Mouse (Mus musculus) kidney, adult 8-10 months (tissue): Measurements from ENCODE around the gene Fis1.
"Not testable (repeated sequence)": the region's sequence is repeated elsewhere in the genome, so short reads cannot be mapped to it uniquely, and the experiment has no call there.

Experiments used
- DNase-seq, 2 experiments: peaks; one replicate each; pipeline ENCODE4 v3.0.0; 2022

Fis1 gene

GRCm38 (mm10) chr5:136940845-136941560, 12.1 kb upstream of the Fis1 start:
- DNase-seq, result no peak

GRCm38 (mm10) chr5:136942781-136943180, 10.3 kb upstream of the Fis1 start:
- DNase-seq, result no peak

DNA sequence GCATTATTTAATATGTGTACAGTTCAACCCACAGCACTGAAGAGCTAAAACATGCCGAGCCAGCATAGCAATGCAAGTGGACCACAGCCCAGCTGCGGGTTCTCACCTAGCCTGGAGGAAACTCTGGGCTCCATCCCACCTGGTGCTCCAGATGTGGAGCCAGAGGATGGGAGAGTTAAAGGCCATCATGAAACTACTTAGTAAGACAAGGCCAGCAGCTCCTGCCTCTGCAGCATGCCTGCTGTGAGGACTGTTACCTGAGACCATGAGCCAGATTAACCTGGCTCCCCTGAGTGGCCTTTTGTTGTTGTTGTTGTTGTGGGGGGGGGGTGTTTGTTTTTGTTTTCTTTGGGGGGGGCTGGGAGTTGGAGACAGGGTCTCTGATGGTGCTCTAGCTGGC, 9.7 kb upstream of the Fis1 start:
- no peak for DNase-seq

DNA sequence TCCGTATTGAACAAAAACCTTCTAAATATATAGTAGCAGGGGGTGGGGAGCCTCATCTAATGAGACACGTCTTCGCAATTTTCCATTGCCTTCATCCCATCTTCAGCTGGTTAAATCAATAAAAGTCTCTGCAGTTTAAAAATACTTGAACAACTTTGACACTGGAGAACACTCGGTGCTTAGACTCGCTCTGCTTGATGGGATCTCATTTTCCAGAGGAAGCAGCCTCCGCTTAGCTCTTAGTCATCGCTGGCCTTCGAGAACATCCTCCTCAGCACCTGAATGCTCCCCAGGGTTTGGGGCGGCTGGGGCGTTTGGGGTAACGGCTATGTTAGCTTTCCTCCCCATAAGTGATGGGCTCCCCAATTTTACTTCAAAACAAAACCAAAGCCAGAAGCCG, 8.0 kb upstream of the Fis1 start:
- DNase-seq, result no peak

- no peak for DNase-seq
These were observed 5.2 kb upstream of the Fis1 start for GRCm38 (mm10) chr5:136947874-136948273.

DNA sequence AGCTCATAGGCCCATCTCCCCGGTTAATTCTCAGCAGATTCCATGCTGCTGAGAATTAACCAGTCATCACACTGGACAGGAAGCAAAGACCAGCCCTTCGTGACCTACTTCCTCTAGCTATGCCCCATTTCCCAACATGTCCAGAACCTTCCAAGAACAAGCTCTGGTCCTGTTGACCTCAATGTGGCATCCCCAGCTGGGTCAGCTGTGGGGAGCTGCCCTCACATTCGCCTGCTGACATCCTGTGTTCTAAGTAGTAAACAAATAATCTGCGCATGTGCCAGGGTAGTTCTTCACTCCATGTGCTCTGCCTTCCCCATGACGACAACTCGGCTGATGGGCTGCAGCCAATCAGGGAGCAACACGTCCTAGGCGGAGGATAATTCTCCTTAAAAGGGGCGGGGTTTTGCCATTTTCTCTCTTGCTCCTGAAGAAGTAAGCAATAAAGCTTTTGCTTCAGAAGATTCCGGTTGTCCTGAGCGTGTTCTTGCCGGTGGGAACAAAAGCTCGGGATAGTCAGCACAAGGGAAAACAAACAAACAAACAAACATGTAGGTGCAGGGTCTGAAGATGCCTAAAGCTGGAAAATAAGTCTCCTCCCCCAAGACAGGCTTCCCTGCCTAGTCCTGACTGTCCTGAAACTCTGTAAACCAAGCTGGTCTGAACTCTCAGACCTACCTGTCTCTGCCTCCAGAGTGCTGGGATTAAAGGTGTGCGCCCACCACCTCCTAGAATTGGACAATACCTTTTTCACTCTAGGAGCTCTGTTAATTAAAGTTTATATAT, 3.3 kb upstream of the Fis1 start:
- not testable (repeated sequence) for DNase-seq

GRCm38 (mm10) chr5:136950521-136950920, 2.6 kb upstream of the Fis1 start:
- DNase-seq, result no peak

DNA sequence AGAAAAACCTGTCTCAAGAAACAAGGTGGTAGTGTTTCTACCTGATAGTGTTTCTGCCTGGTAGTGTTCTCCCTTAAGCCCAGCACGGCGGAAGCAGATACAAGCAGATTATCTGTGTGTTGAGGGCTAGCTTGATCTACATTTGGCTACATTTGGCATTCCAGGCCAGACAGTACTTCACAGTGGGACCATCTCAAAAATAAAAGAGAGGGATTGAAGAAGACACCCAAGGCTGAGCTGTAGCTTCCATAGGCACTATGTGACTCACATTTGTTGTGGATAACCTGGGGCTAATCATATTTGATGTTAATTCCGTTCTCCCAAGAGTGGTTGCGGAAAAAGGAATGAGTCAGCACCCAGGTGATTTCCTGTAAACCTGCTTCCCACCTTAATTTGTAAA, 922 bp upstream of the Fis1 start:
- DNase-seq, result no peak

GRCm38 (mm10) chr5:136953440-136953951, 421 bp downstream of the Fis1 start:
- peak; percentile 60 to 68 for DNase-seq

GRCm38 (mm10) chr5:136955622-136956021, 2.5 kb downstream of the Fis1 start:
- DNase-seq, result no peak

DNA sequence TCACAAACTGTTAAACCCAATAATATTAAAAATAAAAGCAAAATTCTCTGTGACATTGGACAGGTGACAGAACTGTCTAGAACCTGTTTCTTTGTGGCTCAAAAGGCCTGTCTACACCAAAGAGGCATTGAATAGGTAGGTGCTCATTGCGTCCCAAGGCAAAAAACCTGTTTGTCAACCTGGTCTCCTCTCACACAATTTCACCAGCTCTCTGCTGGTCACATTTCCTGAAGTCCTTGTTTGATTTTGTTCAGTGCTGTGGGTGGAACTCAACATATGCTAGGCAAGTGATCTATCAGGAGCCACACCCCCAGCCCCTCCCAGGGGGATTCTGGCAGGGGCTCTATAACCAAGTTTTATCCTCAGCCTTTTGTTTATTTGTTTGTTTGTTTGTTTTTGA, 4.2 kb downstream of the Fis1 start:
- DNase-seq, result no peak

GRCm38 (mm10) chr5:136958991-136959605, 6.0 kb downstream of the Fis1 start:
- DNase-seq, result peak; percentile 85 to 91

DNA sequence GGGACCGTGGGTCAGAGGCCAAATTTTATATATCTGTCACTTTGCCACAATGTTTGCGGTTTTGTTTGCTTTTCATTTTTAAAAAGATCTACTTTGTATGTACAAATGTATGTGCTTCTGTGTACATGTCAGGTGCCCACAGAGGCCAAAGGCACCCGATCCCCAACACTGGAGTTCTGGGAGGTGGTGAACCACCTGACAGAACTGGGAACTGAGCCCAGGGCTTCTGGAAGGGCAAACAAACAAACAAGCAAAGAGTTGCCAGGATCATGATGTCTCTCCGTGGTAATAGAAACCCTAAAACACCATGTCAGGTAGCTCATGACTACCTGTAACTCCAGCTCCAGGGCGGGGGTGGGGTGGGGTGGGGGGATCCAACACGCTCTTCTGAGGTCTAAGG, 7.0 kb downstream of the Fis1 start:
- DNase-seq, result peak; percentile 72 to 81

GRCm38 (mm10) chr5:136961334-136961982, 8.4 kb downstream of the Fis1 start:
- DNase-seq, result peak in 1 of 2 experiments; percentile 42

GRCm38 (mm10) chr5:136961983-136962461, 8.9 kb downstream of the Fis1 start:
- peak; percentile 90 to 93 for DNase-seq

DNA sequence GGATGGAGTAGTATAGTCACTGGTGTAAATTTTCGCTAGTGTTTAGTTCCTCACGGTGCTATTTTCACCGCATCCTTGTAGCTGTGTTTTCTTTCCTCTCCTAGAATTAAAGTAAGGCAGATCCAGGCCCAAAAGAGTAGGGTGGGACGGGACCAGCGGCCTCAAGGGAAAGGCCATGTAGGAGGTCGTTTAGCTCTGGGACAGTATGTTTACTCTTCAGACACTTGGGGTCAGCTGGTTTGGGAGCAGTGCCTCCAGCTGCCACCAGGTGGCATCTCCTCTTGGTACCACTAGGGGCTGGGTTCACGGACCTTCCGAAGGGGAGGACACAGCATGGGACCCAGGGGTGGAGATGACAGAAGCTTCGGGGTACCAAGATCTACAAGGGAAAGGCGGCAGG, 9.4 kb downstream of the Fis1 start:
- DNase-seq, result peak; percentile 77 to 88

DNA sequence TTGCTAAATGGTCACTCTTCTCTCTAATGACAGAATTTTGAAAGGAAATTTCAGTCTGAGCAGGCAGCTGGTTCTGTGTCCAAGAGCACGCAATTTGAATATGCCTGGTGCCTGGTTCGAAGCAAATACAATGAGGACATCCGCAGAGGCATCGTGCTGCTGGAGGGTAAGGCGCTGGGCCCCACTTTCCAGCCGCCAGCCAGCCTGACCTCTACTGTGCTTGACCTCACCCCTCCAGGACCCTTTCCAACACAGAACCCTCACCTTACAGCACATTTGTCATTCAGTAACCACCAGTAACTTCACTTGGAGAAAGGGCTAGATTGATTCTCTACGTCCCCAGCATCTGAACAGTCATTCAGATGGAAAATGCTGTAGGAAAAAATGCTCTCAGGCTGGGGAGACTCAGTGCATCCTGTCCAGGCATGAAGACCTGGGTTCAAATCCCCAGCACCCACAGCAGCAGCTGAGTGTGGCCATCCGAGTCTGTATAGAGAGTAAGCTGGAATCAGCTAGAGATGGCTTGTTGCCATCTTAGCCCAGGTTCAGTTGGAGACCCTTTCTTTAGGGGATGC, 10.0 kb downstream of the Fis1 start:
- DNase-seq, result no peak

DNA sequence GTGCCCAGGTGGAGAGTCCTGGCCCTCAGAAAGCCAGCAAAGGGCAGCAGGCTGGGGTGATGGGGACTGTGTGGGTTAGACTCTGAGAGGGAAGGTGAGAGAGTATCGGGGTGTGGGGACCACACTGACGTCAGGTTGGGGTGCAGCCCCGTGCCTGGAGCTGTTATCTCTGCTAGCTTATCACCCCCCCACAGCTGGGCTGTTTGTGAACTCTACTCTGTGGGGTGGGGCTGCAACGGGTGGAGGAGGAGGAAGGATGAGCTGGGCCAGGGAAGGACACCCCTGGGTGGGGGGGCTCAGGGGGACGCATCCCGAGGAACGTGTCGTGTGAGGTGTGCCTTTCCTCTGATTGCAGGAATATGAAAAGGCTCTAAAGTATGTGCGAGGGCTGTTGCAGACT, 12.1 kb downstream of the Fis1 start:
- no peak for DNase-seq

DNA sequence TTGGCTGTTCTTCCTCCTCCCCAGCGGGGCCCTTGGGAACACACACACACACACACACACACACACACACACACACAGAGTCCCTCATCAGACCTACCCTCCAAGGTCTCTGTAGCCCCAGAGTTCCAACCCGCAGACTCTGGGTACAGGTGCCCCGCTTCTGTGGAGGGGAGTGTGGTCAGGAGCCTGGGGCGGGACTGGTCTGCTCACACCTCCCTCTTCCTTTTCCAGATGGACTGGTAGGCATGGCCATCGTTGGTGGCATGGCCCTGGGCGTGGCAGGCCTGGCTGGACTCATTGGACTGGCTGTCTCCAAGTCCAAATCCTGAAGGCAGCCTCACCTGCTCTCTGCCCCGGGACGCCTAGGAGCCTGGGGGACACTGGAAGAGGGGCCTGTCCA, 12.6 kb downstream of the Fis1 start:
- peak; percentile 47 to 54 for DNase-seq

GRCm38 (mm10) chr5:136966331-136966730, 13.3 kb downstream of the Fis1 start, which contains the start of gene Cldn15:
Gene Cldn15 (plus strand): TSS chr5:136966616.
- peak; percentile 64 to 79 for DNase-seq

DNA sequence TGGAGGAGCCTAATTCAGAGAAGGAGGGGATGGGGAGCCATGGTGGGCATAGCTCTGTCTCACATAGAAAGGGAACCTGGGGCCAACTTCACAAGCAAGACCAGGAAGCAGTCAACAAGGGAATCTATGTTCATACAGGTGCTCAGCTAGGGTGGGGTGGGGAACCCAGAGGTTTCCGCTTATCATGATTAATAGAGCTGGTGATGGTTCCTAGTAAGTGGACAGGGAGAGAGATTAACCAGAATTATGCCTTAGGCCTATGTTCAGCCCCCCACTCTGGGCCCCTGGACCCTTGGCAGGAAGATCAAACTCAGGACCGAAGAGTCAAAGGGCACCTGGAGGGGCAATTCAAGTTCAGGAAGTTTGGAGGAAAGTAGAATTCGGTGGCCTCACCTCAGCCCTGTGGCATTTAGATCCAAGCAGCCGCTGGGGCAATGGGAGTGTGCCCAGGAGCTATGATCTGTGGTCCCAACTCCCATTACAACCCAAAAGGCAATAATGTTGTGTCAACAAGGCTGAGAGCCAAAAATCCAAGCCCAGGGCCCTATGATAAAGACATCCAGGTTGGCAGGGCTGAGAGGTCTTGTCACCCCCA, 13.9 kb downstream of the Fis1 start:
- peak in 1 of 2 experiments; percentile 46 for DNase-seq

DNA sequence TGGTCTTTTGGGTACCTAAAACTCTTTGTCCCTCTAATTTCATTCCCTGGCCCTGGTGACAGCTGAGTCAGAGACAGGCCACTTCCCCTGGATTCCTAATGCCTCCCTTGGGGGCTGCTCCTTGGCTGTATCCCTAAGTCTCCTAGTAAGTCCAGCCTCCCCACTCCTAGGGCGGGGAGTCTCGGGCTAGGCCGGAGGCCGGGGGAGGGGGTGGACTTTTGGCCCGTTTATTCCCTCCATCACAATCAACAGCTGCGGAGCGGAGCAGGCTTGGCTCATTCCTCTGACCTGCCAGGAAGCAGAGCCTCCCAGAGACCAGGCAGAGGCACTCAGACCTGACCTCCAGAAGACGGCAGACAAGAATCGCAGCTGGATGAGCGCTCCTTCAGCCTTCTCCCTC, 14.5 kb downstream of the Fis1 start:
- peak; percentile 84 to 87 for DNase-seq
